ENCODE assay signal across 8 mouse cellular contexts in genomic region chr7:126248088-126248487, GRCm38 (mm10). TPM values are rescaled to one million over a fixed set of nuclear protein-coding genes. Genes with fewer than 3 reads are reported as not detected.
DNase-seq lines count a peak whose midpoint lies in the region; ATAC-seq lines count a peak whose summit lies in the region.

No protein-coding gene starts in this region.

- ATAC-seq in liver, embryonic 13.5 days (ENCODE audit: low read depth) = 0 out of 2 replicates have a peak, but pooled peaks have one; percentile 29
- no peak for ATAC-seq in liver, embryonic 11.5 days (replicated peaks; ENCODE audit: low FRiP score)
- ATAC-seq in forebrain, embryonic 11.5 days (replicated peaks; ENCODE audit: low FRiP score) = peak; percentile 24; the same call in 1 of the 2 replicates
- ATAC-seq in neural tube, embryonic 14.5 days (ENCODE audit: low read depth) = no peak; the same call in 1 of the 2 replicates
- ATAC-seq in megakaryocyte-erythroid progenitor cell, adult 5-6 weeks (replicated peaks; ENCODE audit: low FRiP score, low TSS enrichment, poor library complexity, severe bottlenecking) = no peak

- DNase-seq in liver, embryonic 13.5 days = no peak
- no peak for DNase-seq in liver, embryonic 11.5 days (ENCODE audit: low spot score)
- DNase-seq in forebrain, embryonic 11.5 days (ENCODE audit: low spot score) = peak; percentile 66
- DNase-seq in hindbrain, embryonic 10.5 days (ENCODE audit: low spot score) = no peak
- DNase-seq in ovary, postnatal 14 days (ENCODE audit: low spot score) = no peak
- DNase-seq in thymus, adult 18-20 months = no peak

- no peak overlapping the region for H3K27ac ChIP-seq in liver, embryonic 13.5 days
- H3K27ac ChIP-seq in liver, embryonic 11.5 days (ENCODE audit: low read depth, low read length) = no peak overlapping the region
- no peak overlapping the region for H3K27ac ChIP-seq in forebrain, embryonic 11.5 days (ENCODE audit: low read depth, low read length)
- H3K27ac ChIP-seq in hindbrain, embryonic 10.5 days = 0 out of 2 replicates have a peak overlapping the region, but pooled peaks have one; percentile 29
- no peak overlapping the region for H3K27ac ChIP-seq in neural tube, embryonic 14.5 days (ENCODE audit: low read depth, low read length)

- no peak overlapping the region for H3K9ac ChIP-seq in liver, embryonic 13.5 days
- H3K9ac ChIP-seq in liver, embryonic 11.5 days (ENCODE audit: low read depth, low read length) = no peak overlapping the region
- no peak overlapping the region for H3K9ac ChIP-seq in forebrain, embryonic 11.5 days (ENCODE audit: low read length)
- no peak overlapping the region for H3K9ac ChIP-seq in neural tube, embryonic 14.5 days (replicated peaks; ENCODE audit: low read depth, low read length)

- no peaks in the 10 kb centered on the region; the same call in 1 of the 2 replicates for H3K4me1 ChIP-seq in liver, embryonic 13.5 days (replicated peaks)
- H3K4me1 ChIP-seq in liver, embryonic 11.5 days (replicated peaks; ENCODE audit: control insufficient read depth, insufficient read depth, low read length) = 0 out of 2 replicates have a peak, but pooled peaks cover 2% of the 10 kb centered on the region
- H3K4me1 ChIP-seq in forebrain, embryonic 11.5 days (replicated peaks; ENCODE audit: control insufficient read depth, insufficient read depth, low read length) = peaks cover 5% of the 10 kb centered on the region
- H3K4me1 ChIP-seq in hindbrain, embryonic 10.5 days (replicated peaks) = peaks cover 15% of the 10 kb centered on the region
- no peaks in the 10 kb centered on the region for H3K4me1 ChIP-seq in neural tube, embryonic 14.5 days (ENCODE audit: control insufficient read depth, insufficient read depth, low read length)

- no peak overlapping the region for H3K4me2 ChIP-seq in liver, embryonic 13.5 days
- H3K4me2 ChIP-seq in liver, embryonic 11.5 days = no peak overlapping the region; the same call in 1 of the 2 replicates
- H3K4me2 ChIP-seq in forebrain, embryonic 11.5 days (ENCODE audit: low read depth, low read length, severe bottlenecking) = 0 out of 2 replicates have a peak overlapping the region, but pooled peaks have one; percentile 0
- peak overlapping the region; percentile 30; the same call in 1 of the 2 replicates for H3K4me2 ChIP-seq in neural tube, embryonic 14.5 days (ENCODE audit: low read depth, low read length)

- H3K9me3 ChIP-seq in liver, embryonic 13.5 days (replicated peaks) = no peaks in the 10 kb centered on the region
- H3K9me3 ChIP-seq in liver, embryonic 11.5 days (ENCODE audit: control insufficient read depth, low read length) = no peaks in the 10 kb centered on the region
- H3K9me3 ChIP-seq in forebrain, embryonic 11.5 days (ENCODE audit: control insufficient read depth, low read length) = no peaks in the 10 kb centered on the region
- no peaks in the 10 kb centered on the region for H3K9me3 ChIP-seq in hindbrain, embryonic 10.5 days
- no peaks in the 10 kb centered on the region for H3K9me3 ChIP-seq in neural tube, embryonic 14.5 days (ENCODE audit: control insufficient read depth, low read length)

- no peaks in the 10 kb centered on the region for H3K36me3 ChIP-seq in liver, embryonic 13.5 days
- no peaks in the 10 kb centered on the region for H3K36me3 ChIP-seq in liver, embryonic 11.5 days (ENCODE audit: control insufficient read depth, insufficient read depth, low read length)
- H3K36me3 ChIP-seq in forebrain, embryonic 11.5 days (ENCODE audit: control insufficient read depth, insufficient read depth, low read length) = no peaks in the 10 kb centered on the region
- H3K36me3 ChIP-seq in hindbrain, embryonic 10.5 days = no peaks in the 10 kb centered on the region
- H3K36me3 ChIP-seq in neural tube, embryonic 14.5 days (ENCODE audit: control insufficient read depth, insufficient read depth, low read length) = no peaks in the 10 kb centered on the region

- no peak overlapping the region for H3K4me3 ChIP-seq in liver, embryonic 13.5 days (replicated peaks)
- H3K4me3 ChIP-seq in liver, embryonic 11.5 days (ENCODE audit: low read depth, low read length) = no peak overlapping the region
- H3K4me3 ChIP-seq in forebrain, embryonic 11.5 days (ENCODE audit: low read depth, low read length) = no peak overlapping the region
- peak overlapping the region; percentile 23; the same call in 1 of the 2 replicates for H3K4me3 ChIP-seq in hindbrain, embryonic 10.5 days
- no peak overlapping the region for H3K4me3 ChIP-seq in neural tube, embryonic 14.5 days (ENCODE audit: low read depth, low read length)

- peaks cover 12% of the 10 kb centered on the region for H3K27me3 ChIP-seq in liver, embryonic 13.5 days
- peaks cover 10% of the 10 kb centered on the region for H3K27me3 ChIP-seq in liver, embryonic 11.5 days (replicated peaks; ENCODE audit: control insufficient read depth, insufficient read depth, low read length)
- H3K27me3 ChIP-seq in forebrain, embryonic 11.5 days (ENCODE audit: control insufficient read depth, insufficient read depth, low read length) = no peaks in the 10 kb centered on the region
- peaks cover 23% of the 10 kb centered on the region for H3K27me3 ChIP-seq in hindbrain, embryonic 10.5 days (ENCODE audit: insufficient read depth, poor library complexity, severe bottlenecking)
- no peaks in the 10 kb centered on the region for H3K27me3 ChIP-seq in neural tube, embryonic 14.5 days (ENCODE audit: control insufficient read depth, insufficient read depth, low read length)

- WGBS in liver, embryonic 13.5 days (ENCODE audit: insufficient replicate concordance) = 9% methylated on average over 6 of the region's 6 CpGs
- 11% methylated on average over 6 of the region's 6 CpGs for WGBS in liver, embryonic 11.5 days
- WGBS in forebrain, embryonic 11.5 days = 3% methylated on average over 6 of the region's 6 CpGs
- WGBS in hindbrain, embryonic 10.5 days = 6% methylated on average over 6 of the region's 6 CpGs
- WGBS in neural tube, embryonic 14.5 days = 3% methylated on average over 6 of the region's 6 CpGs

RNA-seq across cellular contexts. Expression of gene Sbk1, which starts 24.3 kb away (rescaled TPM):
- polyA plus RNA-seq in liver, embryonic 13.5 days (2015; fragmentation: Nextera tagmentation; extraction: Ambion mirVana) = 1.3 and 1.5 TPM in 2 replicates
- polyA plus RNA-seq in liver, embryonic 11.5 days (2014; fragmentation: Nextera tagmentation; extraction: Ambion mirVana) = 13.6 and 14.2 TPM in 2 replicates
- polyA plus RNA-seq in forebrain, embryonic 11.5 days (2014; fragmentation: Nextera tagmentation; extraction: Ambion mirVana) = 194 and 214 TPM in 2 replicates
- 100 and 180 TPM in 2 replicates for polyA plus RNA-seq in hindbrain, embryonic 10.5 days (2016; fragmentation: Nextera tagmentation; extraction: Ambion mirVana)
- polyA plus RNA-seq in neural tube, embryonic 14.5 days (2014; fragmentation: Nextera tagmentation; extraction: Ambion mirVana) = 232 and 271 TPM in 2 replicates
- total RNA-seq in megakaryocyte-erythroid progenitor cell, adult 5-6 weeks (2014; fragmentation: Nextera tagmentation) = 6.6 and 7.0 TPM in 2 replicates
- total RNA-seq in megakaryocyte-erythroid progenitor cell, adult 5-6 weeks (2017) = 2.9 and 5.2 TPM in 2 replicates

RNA-seq across cellular contexts. Expression of gene Xpo6, which starts 47.8 kb away (rescaled TPM):
- polyA plus RNA-seq in liver, embryonic 13.5 days (2015; fragmentation: Nextera tagmentation; extraction: Ambion mirVana) = 19.5 and 20.6 TPM in 2 replicates
- polyA plus RNA-seq in liver, embryonic 11.5 days (2014; fragmentation: Nextera tagmentation; extraction: Ambion mirVana) = 58.7 and 59.7 TPM in 2 replicates
- polyA plus RNA-seq in forebrain, embryonic 11.5 days (2014; fragmentation: Nextera tagmentation; extraction: Ambion mirVana) = 76.4 and 91.6 TPM in 2 replicates
- 60.9 and 63.7 TPM in 2 replicates for polyA plus RNA-seq in hindbrain, embryonic 10.5 days (2016; fragmentation: Nextera tagmentation; extraction: Ambion mirVana)
- polyA plus RNA-seq in neural tube, embryonic 14.5 days (2014; fragmentation: Nextera tagmentation; extraction: Ambion mirVana) = 68.3 and 77.2 TPM in 2 replicates
- 147 and 182 TPM in 2 replicates for total RNA-seq in megakaryocyte-erythroid progenitor cell, adult 5-6 weeks (2014; fragmentation: Nextera tagmentation)
- 40.3 and 77.8 TPM in 2 replicates for total RNA-seq in megakaryocyte-erythroid progenitor cell, adult 5-6 weeks (2017)

Comparison
In these comparisons a context has a peak if more than half of its experiments do, and no peak if none do; other contexts are left out.
1. ATAC-seq: peak in liver, embryonic 13.5 days (single experiment) and forebrain, embryonic 11.5 days (single experiment); none in liver, embryonic 11.5 days (single experiment), neural tube, embryonic 14.5 days (single experiment) and megakaryocyte-erythroid progenitor cell, adult 5-6 weeks (single experiment).
2. H3K4me2 ChIP-seq: peak in forebrain, embryonic 11.5 days (single experiment) and neural tube, embryonic 14.5 days (single experiment); none in liver, embryonic 13.5 days (single experiment) and liver, embryonic 11.5 days (single experiment).